Mouse (Mus musculus): ENCODE measurements around the gene Hdhd5.

Gene Hdhd5

GRCm38 (mm10) chr6:120531020-120531965 is at the start of gene Hdhd5:
Hdhd5 (minus strand) TSS chr6:120531319.
- peak; percentile 86 for DNase-seq (ENCODE audit: low read depth, low spot score)

DNA sequence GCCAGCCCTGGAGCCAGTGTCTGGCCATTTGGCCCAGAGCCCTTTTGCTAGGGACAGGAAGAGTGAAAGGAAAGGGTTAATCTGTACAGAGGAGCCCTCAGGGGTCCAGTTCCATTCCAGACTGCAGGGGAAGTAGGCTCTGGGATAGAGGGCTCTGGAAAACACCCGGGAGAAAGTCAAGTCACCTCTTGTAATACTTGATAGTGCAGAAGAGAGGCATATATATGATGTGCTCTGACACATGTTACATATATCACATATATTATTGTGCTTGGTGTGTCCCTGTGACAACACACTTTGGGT is 49.5 kb upstream of the Hdhd5 start:
- no peak for DNase-seq (ENCODE audit: low read depth, low spot score)

DNA sequence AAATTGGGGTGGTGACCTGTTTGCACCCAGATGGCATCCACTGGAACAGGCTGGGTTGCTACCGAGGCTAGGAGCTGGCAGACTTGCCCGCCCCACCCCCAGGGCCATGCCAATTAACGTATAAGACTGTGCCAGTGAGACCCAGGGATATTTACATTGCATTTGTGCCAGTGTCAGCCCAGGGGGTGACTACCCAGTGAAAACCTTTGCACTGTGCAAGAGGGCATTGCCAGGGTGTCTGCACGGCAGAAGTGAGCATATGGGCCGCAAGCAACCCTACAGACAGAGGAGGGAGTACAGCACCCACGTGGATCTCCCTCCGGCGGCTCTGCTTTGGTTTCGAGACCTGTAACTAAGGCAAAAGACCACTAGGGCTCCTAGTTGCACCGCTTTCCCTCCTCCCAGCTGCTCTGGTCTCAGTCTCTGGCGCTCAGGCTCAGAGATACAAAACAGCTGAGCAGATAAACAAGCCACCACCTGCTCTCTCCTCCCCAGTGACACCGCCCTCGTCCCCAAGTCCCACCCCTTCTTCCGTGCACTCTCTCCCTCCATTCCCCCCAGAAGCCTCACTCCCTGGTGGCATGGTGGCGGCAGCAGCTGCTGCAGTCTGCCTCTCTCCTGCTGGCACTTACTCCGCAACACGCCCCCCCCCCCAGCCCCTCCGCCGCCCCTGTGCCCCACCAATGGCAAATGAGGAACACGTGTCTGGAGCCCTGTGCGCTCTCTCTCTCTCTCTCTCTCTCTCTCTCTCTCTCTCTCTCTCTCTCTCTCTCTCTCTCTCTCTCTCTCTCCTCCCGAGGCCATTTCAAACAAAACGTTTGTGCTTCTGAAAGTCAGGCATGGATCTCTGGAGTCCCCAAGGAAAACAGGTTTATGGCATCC is 49.0 kb upstream of the Hdhd5 start:
- DNase-seq (ENCODE audit: low read depth, low spot score) = peak; percentile 56

- DNase-seq (ENCODE audit: low read depth, low spot score) = no peak
These were observed 48.2 kb upstream of the Hdhd5 start for GRCm38 (mm10) chr6:120579110-120579830.

DNA sequence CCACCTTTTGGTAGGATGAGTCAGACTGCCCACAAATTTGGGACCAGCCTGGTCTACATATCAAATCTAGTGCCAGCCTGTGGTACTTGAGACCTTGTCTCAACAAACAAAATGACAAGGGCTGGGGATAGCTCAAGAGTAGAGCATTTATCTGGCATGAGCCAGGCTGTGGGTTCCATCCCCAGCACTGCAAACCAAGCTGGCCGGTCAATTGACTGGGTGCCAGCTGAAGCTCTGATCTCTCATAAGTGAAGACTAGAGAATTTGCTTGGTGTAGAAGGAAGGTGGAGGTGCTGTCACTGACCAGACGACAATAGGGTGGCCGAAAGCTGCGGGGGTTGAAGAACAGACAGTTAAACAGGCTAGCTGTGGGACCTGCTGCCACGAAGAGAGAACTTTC is 47.4 kb upstream of the Hdhd5 start:
- no peak for DNase-seq (ENCODE audit: low read depth, low spot score)

DNA sequence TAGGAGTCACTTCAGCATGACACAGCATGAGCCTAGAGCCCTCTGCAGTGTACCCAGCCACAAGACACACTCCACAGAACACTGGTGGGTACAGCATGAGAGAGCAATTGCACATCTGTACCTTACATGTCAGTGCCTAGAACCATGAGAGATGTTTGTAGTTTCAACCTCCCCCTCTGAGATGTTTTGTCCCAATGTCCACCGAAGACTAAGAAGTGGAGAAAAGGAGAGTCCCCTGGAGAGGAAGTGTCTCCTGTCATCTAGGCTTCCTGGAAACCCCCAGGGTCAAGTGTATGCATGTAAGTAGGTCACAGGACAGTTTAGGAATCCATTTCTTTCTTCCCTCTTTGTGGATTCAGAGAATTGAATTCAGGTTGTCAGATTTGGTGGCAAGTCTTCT is 41.3 kb upstream of the Hdhd5 start:
- no peak for DNase-seq (ENCODE audit: low read depth, low spot score)

DNA sequence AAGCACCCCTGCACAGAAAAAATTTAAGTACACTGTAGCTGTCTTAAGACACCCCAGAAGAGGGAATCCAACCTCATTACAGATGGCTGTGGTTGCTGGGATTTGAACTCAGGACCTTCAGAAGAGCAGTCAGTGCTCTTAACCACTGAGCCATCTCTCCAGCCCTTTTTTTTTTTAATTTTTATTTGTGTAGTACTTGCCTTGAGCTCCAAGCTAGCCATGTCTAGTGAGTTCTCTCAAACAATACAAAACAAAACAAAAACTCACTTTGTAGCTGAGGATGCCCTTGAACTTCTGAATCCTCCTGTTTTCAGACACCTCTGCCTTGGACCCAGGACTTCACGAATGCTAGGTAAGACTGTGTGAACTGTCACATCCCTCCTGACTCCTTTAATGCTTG is 37.1 kb upstream of the Hdhd5 start:
- DNase-seq (ENCODE audit: low read depth, low spot score) = no peak

GRCm38 (mm10) chr6:120566911-120567909 is 36.1 kb upstream of the Hdhd5 start:
- no peak for DNase-seq (ENCODE audit: low read depth, low spot score)

DNA sequence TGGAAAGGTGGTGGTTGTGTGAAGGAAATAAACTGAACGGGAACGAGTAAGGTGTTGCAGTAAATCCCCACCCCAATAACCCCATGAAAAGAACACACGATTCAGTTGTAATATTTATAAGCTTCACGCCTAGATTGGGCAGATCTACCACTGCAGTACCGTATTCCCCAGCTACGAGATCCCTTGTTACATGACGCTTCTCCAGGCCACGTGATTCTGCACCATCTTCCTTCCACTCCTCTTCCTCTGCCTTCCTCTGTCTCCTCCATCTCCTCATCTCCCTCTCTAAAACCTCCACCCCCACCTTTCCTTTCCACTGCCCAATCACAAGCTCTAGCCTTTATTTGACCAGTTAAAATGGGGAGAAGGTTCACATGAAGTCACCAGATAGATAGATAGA is 25.5 kb upstream of the Hdhd5 start:
- DNase-seq (ENCODE audit: low read depth, low spot score) = no peak

- DNase-seq (ENCODE audit: low read depth, low spot score) = no peak
These were observed 25.0 kb upstream of the Hdhd5 start for GRCm38 (mm10) chr6:120555983-120556567.

DNA sequence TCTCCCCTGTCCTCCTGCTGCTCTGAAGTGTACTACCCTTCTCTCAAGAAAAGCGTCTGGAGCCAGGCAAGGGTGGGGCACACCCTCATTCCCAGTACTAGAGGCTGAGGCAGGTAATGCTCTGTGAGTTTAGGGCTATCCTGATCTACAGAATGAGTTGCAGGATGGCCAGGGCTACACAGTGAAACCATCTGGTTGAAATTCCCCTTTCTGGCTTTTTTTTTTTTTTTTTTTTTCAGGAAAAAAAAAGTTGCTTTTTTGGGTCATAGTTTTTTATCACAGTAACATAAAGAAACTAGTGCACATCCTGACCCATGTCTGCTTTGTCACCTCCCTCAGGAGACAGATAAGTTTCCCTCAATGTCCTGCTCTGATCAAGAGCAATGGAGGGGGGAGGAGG is 24.0 kb upstream of the Hdhd5 start:
- DNase-seq (ENCODE audit: low read depth, low spot score) = no peak

DNA sequence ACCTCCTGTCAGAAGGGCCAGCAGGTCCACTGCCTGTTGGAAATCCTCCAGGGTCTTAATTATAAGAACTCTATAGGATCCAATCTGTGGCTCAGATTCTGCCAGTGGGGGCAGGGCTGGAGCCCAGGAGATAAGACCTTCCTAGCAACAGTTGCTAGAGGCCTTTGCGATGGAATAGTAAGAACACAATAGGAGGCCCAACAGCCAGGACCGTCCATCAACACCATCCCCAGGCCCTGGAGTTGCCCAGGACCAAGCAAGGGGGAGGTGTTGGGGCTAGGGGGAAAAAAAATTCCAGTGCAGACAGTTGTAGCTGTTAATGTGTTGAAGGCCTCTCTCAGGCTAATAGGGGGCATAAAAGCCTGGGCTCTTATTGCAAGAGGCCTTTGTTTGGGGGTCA is 19.1 kb upstream of the Hdhd5 start:
- DNase-seq (ENCODE audit: low read depth, low spot score) = no peak

- no peak for DNase-seq (ENCODE audit: low read depth, low spot score)
These were observed 17.5 kb upstream of the Hdhd5 start for GRCm38 (mm10) chr6:120548581-120548980.

- DNase-seq (ENCODE audit: low read depth, low spot score) = no peak
These were observed 15.9 kb upstream of the Hdhd5 start for GRCm38 (mm10) chr6:120546973-120547372.

DNA sequence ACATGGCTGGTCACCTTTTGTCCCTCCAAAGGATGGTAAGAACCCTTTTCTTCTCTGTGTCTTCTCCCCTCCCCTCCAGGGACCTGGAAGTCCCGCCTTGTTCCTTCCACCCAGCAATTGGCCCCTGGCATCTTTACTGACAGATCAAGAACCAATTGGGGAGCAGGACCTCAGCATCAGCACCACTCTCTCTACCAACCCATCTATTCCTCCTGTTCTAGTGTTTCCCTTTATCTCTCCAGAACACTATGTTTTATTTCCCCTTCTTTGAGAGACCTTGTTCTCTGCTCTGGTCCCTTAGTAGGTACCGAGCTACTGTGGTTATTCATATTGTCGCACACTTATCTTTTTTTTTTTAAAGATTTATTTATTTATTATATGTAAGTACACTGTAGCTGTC is 15.2 kb upstream of the Hdhd5 start:
- DNase-seq (ENCODE audit: low read depth, low spot score) = no peak

GRCm38 (mm10) chr6:120542061-120542460 is 10.9 kb upstream of the Hdhd5 start:
- DNase-seq (ENCODE audit: low read depth, low spot score) = no peak

GRCm38 (mm10) chr6:120541386-120541785 is 10.3 kb upstream of the Hdhd5 start:
- no peak for DNase-seq (ENCODE audit: low read depth, low spot score)

DNA sequence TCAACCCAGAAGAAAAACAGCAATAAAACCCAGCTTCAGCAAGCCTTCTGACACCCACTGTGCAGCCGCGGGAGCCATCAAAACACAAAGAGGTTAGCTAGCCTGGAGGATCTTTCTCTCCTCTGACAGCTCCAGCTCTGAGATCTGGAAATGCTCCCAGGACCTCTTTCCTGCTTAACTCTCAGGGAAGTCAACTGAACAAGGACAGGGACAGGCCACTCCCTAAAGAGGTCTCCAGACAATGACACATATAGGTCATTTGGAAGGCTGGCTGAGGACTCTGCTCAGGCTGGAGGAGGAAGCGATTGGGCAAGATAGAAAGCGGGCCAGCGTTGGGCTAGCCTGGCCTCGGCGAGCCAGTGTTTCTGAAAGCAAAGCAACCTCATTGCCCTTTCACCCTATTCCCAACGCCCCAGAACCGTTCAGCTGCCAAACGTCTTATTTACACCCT is 8.7 kb upstream of the Hdhd5 start:
- no peak for DNase-seq (ENCODE audit: low read depth, low spot score)

DNA sequence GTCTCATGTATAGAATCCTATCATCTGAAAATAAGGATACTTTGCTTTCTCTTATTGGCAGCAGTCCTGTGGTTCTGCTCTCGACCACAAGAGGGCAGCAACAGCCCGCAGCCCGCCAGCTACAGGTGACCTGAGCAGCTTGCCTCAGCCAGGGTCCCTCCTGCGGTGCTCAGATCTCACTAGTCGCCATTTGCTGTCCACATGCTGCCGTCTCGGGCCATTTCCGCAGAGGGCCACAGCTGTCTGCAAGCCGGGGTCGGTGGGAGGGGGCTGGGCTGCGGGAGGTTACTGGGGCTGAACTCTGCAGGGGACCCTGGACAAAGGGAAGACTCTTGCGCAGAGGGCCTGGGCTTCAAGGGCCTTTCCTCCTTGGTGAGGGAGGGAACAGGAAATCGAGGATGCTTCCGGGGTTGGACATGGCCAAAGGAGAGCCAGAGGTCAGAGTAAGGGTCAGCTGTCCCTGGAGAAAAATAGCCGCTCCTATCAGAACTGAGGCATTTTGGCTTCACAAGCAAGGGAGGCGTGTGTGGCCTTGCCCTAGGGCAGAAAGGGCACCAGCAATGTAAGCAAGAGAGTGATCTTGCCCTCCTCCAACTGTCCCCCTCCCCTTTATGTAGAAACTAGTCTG is 8.1 kb upstream of the Hdhd5 start:
- DNase-seq (ENCODE audit: low read depth, low spot score) = peak; percentile 43

DNA sequence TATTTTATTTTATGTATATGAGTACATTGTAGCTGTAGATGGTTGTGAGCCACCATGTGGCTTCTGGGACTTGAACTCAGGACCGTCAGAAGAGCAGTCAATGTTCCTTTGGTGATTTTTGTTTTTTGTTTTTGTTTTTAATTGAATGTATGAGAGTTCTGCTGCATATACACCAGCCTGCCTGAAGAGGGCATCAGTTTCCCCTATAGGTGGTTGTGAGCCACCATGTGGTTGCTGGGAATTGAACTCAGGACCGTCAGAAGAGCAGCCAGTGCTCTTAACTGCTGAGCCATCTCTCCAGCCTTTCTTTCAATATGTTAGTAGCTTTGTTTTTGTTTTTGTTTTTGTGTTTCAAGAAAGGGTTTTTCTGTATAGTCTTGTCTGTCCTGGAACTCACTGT is 5.2 kb upstream of the Hdhd5 start:
- no peak for DNase-seq (ENCODE audit: low read depth, low spot score)

All from brain, embryonic 18.5 days (tissue).